Mouse (Mus musculus): ENCODE data around the gene Bgn. TPM values are rescaled to one million over a fixed set of nuclear protein-coding genes. Genes with fewer than 3 reads are reported as not detected.
A peak's percentile ranks its signal among the peaks of the same experiment; 100 is the strongest.

Bgn gene
- total RNA-seq, 2 experiments from 2014 or later, result 15.5 to 17.6 TPM

DNA sequence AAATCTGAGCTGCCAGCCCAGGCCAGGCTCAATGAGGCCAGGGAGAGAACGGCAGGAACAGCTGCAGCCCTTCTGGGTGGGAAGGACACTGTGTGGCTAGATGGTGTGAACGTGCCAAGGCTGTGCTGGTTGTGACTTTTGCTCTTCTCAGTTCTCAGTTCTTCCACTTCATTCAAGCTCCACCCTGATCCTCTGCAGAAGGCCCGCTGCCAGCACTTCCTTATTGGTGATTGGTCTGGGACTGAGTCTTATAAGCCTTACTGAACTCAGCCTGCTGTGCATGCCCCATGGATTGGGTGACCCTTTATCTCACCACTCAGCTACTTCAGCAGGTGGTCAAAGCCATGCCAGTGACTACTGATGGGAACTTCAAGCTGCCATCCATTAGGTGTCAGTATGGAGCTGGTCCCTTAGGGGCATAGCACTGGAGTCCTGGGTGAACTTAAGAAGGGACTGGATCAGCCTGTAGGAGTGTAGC lies 43.0 kb downstream of the Bgn start:
- H3K4me3 ChIP-seq, result no peak overlapping the region
- intact Hi-C loops (cut with DNase I), result no loop called here
- peak; percentile 26 for TF ChIP-seq CTCF (IDR thresholded peaks at IDR 0.05)
- no peak overlapping the region for H3K27ac ChIP-seq
- no peak for DNase-seq (ENCODE audit: extremely low spot score in 1 of 2, low spot score in 2 of 2)

DNA sequence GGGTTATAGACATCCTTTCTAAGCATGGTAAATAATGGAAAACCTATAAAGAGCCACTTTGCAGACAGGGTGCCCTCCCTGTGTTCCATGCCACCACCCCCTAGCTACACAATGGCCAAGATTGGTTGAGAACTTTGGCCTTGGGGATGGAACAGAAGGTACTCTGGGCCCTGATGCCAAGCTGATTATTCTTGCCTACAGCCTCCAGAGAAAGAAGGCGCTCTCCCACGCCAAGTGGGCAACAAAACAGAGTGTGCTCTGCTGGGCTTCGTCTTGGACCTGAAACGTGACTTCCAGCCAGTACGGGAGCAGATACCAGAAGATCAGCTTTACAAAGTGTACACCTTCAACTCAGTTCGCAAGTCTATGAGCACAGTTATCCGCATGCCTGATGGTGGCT lies 54.5 kb downstream of the Bgn start:
- no peak for TF ChIP-seq CTCF (IDR thresholded peaks at IDR 0.05)
- no peak for DNase-seq (ENCODE audit: extremely low spot score in 1 of 2, low spot score in 2 of 2)
- intact Hi-C loops (cut with DNase I), result no loop called here
- Histone ChIP-seq H3K4me3 (no peak overlapping the region), H3K27ac (no peak overlapping the region)

DNA sequence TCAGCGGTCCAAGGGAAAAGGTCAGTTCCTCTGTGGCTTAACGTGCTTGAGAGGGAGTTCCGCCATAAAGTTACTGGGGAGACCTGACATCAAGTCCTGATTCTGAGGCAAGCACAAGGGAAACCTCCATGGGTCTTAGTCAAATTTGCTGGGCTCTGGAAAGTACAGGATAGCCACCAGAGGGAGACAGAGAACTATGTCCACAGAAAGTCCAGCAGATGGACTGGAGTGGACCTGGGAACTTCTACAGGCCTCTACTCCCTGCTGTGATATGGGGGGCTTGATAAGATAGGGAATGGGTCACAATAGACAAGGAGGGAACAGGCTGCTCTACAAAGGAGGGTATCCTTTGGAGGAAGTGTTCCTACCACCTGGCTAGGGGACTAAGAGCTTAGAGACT lies 59.9 kb downstream of the Bgn start:
- Histone ChIP-seq H3K4me3 (no peak overlapping the region), H3K27ac (no peak overlapping the region)
- DNase-seq (ENCODE audit: extremely low spot score in 1 of 2, low spot score in 2 of 2), result no peak
- TF ChIP-seq CTCF (IDR thresholded peaks at IDR 0.05), result peak; percentile 49
- intact Hi-C loops (cut with DNase I), result no loop called here

Other genes starting within 250 kb of the Bgn start
- not detected for gene Xlr4c, start 240.5 kb upstream of the Bgn start, total RNA-seq (2021)
- not detected for gene Xlr3c, start 218.2 kb upstream of the Bgn start, total RNA-seq (2021)
- not detected for gene Xlr5a, start 190.6 kb upstream of the Bgn start, total RNA-seq (2021)
- not detected for gene Xlr5c, start 190.6 kb upstream of the Bgn start, total RNA-seq (2021)
- gene Gm45015, start 146.8 kb upstream of the Bgn start, total RNA-seq (2021), result not detected
- gene Zfp275, start 141.0 kb upstream of the Bgn start, total RNA-seq (2021), result 10 to 100 TPM; 18.6 to 21.3 TPM
- gene Gm18336, start 84.9 kb upstream of the Bgn start, total RNA-seq (2021), result under 1 TPM in 1 of 2 experiments, not detected in 1; 0.20 TPM
- gene Zfp92, start 72.5 kb upstream of the Bgn start, total RNA-seq (2021), result 1 to 10 TPM; 1.9 to 2.1 TPM
- not detected for gene Trex2, start 48.3 kb upstream of the Bgn start, total RNA-seq (2021)
- 1 to 10 TPM; 7.9 to 9.2 TPM for gene Haus7, start 24.6 kb upstream of the Bgn start, total RNA-seq (2021)
- 100 to 1,000 TPM in 1 of 2 experiments, 10 to 100 TPM in 1; 99.8 to 105 TPM for gene Atp2b3, start 19.5 kb downstream of the Bgn start, total RNA-seq (2021)
- gene Dusp9, start 155.8 kb downstream of the Bgn start, total RNA-seq (2021), result under 1 TPM; 0.68 to 0.70 TPM
- gene Pnck, start 176.5 kb downstream of the Bgn start, total RNA-seq (2021), result 10 to 100 TPM; 93.4 to 98.8 TPM
- gene Slc6a8, start 189.5 kb downstream of the Bgn start, total RNA-seq (2021), result 100 to 1,000 TPM in 1 of 2 experiments, 10 to 100 TPM in 1; 98.4 to 119 TPM
- 10 to 100 TPM; 74.8 to 90.1 TPM for gene Bcap31, start 232.6 kb downstream of the Bgn start, total RNA-seq (2021)
- 10 to 100 TPM; 11.3 to 12.3 TPM for gene Abcd1, start 233.0 kb downstream of the Bgn start, total RNA-seq (2021)